Mouse (Mus musculus) frontal cortex, postnatal 10 days (tissue): ENCODE data around the gene Ghitm.
"Not testable (repeated sequence)": the region's sequence is repeated elsewhere in the genome, so short reads cannot be mapped to it uniquely, and the experiment has no call there.

Experiments
- DNase-seq, 2 experiments: peaks; one replicate each; pipeline ENCODE4 v3.0.0; 2022; ENCODE audit warnings: low spot score in 2 of 2, mixed read lengths in 1 of 2

Ghitm gene

GRCm38 (mm10) chr14:37135127-37135593 lies at the start of gene Ghitm:
Gene Ghitm (minus strand): TSS chr14:37135272.
- DNase-seq: peak; percentile 97 to 98

- no peak for DNase-seq
Observed at GRCm38 (mm10) chr14:37184871-37185270, 49.8 kb upstream of the Ghitm start.

- DNase-seq: no peak
Observed at GRCm38 (mm10) chr14:37174484-37174883, 39.4 kb upstream of the Ghitm start.

GRCm38 (mm10) chr14:37165266-37165926 lies 30.3 kb upstream of the Ghitm start:
- peak in 1 of 2 experiments; percentile 9 for DNase-seq

- DNase-seq: no peak
Observed at GRCm38 (mm10) chr14:37164392-37165032, 29.4 kb upstream of the Ghitm start.

- DNase-seq: no peak
Observed at GRCm38 (mm10) chr14:37163277-37163956, 28.3 kb upstream of the Ghitm start.

- DNase-seq: no peak
Observed at GRCm38 (mm10) chr14:37154391-37154790, 19.3 kb upstream of the Ghitm start.

- DNase-seq: no peak
Observed at GRCm38 (mm10) chr14:37139051-37139710, 4.1 kb upstream of the Ghitm start.

GRCm38 (mm10) chr14:37137596-37137995 lies 2.5 kb upstream of the Ghitm start:
- DNase-seq: not testable (repeated sequence)

GRCm38 (mm10) chr14:37136110-37136509 lies 1.0 kb upstream of the Ghitm start:
- DNase-seq: no peak

GRCm38 (mm10) chr14:37135671-37136070 lies 599 bp upstream of the Ghitm start:
- DNase-seq: no peak

GRCm38 (mm10) chr14:37134304-37135126 lies 557 bp downstream of the Ghitm start:
- no peak for DNase-seq

- DNase-seq: no peak
Observed at GRCm38 (mm10) chr14:37127652-37128051, 7.4 kb downstream of the Ghitm start.

- DNase-seq: no peak
Observed at GRCm38 (mm10) chr14:37119233-37119632, 15.8 kb downstream of the Ghitm start.

GRCm38 (mm10) chr14:37113922-37114321 lies 21.1 kb downstream of the Ghitm start, which contains the start of gene 2610528A11Rik:
Gene 2610528A11Rik (minus strand): TSS chr14:37114022.
- DNase-seq: no peak

- no peak for DNase-seq
Observed at GRCm38 (mm10) chr14:37112931-37113330, 22.1 kb downstream of the Ghitm start.

GRCm38 (mm10) chr14:37111371-37111770 lies 23.7 kb downstream of the Ghitm start:
- DNase-seq: no peak

GRCm38 (mm10) chr14:37110456-37110855 lies 24.6 kb downstream of the Ghitm start:
- DNase-seq: no peak

GRCm38 (mm10) chr14:37109975-37110374 lies 25.1 kb downstream of the Ghitm start:
- no peak for DNase-seq

- no peak for DNase-seq
Observed at GRCm38 (mm10) chr14:37109460-37109859, 25.6 kb downstream of the Ghitm start.

GRCm38 (mm10) chr14:37105846-37106245 lies 29.2 kb downstream of the Ghitm start:
- DNase-seq: peak in 1 of 2 experiments; percentile 18
